Mouse (Mus musculus): ENCODE results near the gene Smco4.

DNA sequence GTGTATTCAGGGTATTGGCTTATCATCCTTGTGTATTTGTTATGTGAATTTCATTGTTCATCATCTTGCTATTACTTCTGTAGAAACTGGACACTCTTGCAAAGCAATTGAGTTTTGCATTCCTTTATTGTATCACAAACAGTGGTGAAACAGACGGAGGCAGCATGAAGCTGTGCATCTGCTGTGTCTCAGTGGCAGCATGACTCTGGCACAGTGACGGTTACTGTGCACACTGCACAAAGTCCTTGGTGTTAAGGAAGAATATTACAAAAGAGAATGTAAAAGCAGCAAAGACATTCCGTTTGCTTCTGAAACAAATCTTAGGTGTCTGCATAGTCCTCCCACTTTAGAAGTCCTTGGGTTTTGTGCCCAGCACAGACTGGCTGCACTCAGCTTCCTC is 67.2 kb downstream of the Smco4 start:
- TF ChIP-seq POLR2A (IDR thresholded peaks at IDR 0.05; ENCODE audit: low read depth, low read length) (no peak), CTCF (IDR thresholded peaks at IDR 0.05; ENCODE audit: extremely low read depth, insufficient read length, insufficient replicate concordance, low read depth, low read length) (no peak)

All from small intestine, adult 2 months (tissue).